Mouse (Mus musculus) intestine, embryonic 15.5 days (tissue): ENCODE measurements around the gene Tspyl3. TPM values are rescaled to one million over a fixed set of nuclear protein-coding genes. Genes with fewer than 3 reads are reported as not detected.

Experiments
- ATAC-seq: fragments of 200-750 bp; cut with Nextera tagmentation; 2 replicates; pipeline ENCODE4 v1.8.0; 2017; ENCODE audit warnings: moderate TSS enrichment, moderate library complexity
- H3K27ac ChIP-seq: fragments of 300-500 bp; sonication (generic); 2 replicates; pipeline ENCODE4 v1.5.1; 2015; ENCODE audit warnings: mild to moderate bottlenecking, inconsistent platforms
- H3K27me3 ChIP-seq: fragments of 300-500 bp; sonication (generic); replicated peaks from 2 replicates; pipeline ENCODE4 v1.6.1; 2015; ENCODE audit warnings: inconsistent platforms
- H3K36me3 ChIP-seq: fragments of 300-500 bp; sonication (generic); 2 replicates; pipeline ENCODE4 v1.6.1; 2015; ENCODE audit warnings: inconsistent platforms
- H3K4me1 ChIP-seq: fragments of 300-500 bp; sonication (generic); replicated peaks from 2 replicates; pipeline ENCODE4 v1.6.1; 2015; ENCODE audit warnings: inconsistent platforms
- H3K4me2 ChIP-seq: fragments of 300-500 bp; sonication (generic); replicated peaks from 2 replicates; pipeline ENCODE4 v1.6.1; 2015; ENCODE audit warnings: mild to moderate bottlenecking, inconsistent platforms
- H3K4me3 ChIP-seq: fragments of 300-500 bp; sonication (generic); replicated peaks from 2 replicates; pipeline ENCODE4 v1.5.1; 2015; ENCODE audit warnings: inconsistent platforms
- H3K9ac ChIP-seq: fragments of 300-500 bp; sonication (generic); 2 replicates; pipeline ENCODE4 v1.6.1; 2015; ENCODE audit warnings: inconsistent platforms
- H3K9me3 ChIP-seq: fragments of 300-500 bp; sonication (generic); 2 replicates; pipeline ENCODE4 v1.6.1; 2016; ENCODE audit warnings: inconsistent platforms
- WGBS: fragments of 180-500 bp; shearing (Covaris S2); methylation state at CpG from one replicate; pipeline ENCODE4 v1.1.7; 2015; 5-methylcytosine and 5-hydroxymethylcytosine counted together
- polyA plus RNA-seq: library from polyadenylated mRNA; unstranded; fragments of >200 nt; fragmentation: Nextera tagmentation; extraction: Ambion mirVana; gene quantifications from 2 replicates; pipeline ENCODE4 v1.2.1, GENCODE M21; 2015

The Tspyl3 gene
- polyA plus RNA-seq, 1 experiment from 2014 or later: 11.4 TPM

DNA sequence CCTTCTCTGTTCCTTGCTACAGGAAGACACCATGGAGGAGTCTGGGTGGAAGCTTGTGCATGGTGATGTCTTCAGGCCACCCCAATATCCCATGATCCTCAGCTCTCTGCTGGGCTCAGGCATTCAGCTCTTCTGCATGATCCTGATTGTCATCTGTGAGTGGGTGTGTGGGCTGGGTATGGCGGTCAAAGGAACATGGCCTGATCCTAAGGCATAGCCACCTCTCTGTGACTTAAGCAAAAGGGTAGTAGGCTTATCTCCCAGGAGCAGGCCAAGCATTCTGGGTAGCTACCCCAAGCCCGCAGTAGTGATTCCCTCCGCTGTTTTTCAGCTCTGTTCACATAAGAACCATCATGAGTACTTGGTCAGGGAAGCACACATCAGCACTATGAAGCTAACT is 31.0 kb downstream of the Tspyl3 start:
- Histone ChIP-seq H3K9ac (no peak overlapping the region), H3K4me2 (no peak overlapping the region), H3K36me3 (peaks cover 52% of the 10 kb centered on the region), H3K4me1 (no peaks in the 10 kb centered on the region), H3K4me3 (no peak overlapping the region), H3K9me3 (no peaks in the 10 kb centered on the region), H3K27ac (no peak overlapping the region), H3K27me3 (no peaks in the 10 kb centered on the region)
- WGBS: 98% methylated on average over 3 of the region's 3 CpGs
- no peak for ATAC-seq

DNA sequence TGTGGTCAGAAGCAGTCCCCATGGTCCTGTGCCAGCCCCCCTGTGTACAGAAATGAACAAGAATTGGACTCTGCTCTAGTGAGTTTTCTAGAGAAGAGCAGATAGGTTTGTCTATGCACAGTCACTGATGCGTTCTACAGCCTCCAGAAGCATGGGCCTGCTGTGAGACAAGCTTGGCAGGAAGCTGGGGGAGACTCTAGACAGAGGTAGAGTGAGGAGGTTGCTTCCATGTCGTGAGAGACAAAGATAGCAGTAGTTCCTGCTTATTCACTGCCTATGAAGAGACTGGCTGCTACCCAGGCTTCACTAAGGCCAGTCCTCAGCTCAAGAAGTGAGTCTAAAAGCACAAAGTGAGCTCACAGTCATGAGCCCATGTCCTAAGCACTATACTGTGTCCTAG is 34.0 kb downstream of the Tspyl3 start:
- no peaks in the 10 kb centered on the region for H3K27me3 ChIP-seq
- 87% methylated on average over 2 of the region's 2 CpGs for WGBS
- H3K9me3 ChIP-seq: no peaks in the 10 kb centered on the region
- no peak for ATAC-seq
- no peak overlapping the region for H3K9ac ChIP-seq
- H3K36me3 ChIP-seq: peaks cover 46% of the 10 kb centered on the region
- no peak overlapping the region for H3K27ac ChIP-seq
- H3K4me2 ChIP-seq: no peak overlapping the region
- no peaks in the 10 kb centered on the region for H3K4me1 ChIP-seq
- no peak overlapping the region for H3K4me3 ChIP-seq

DNA sequence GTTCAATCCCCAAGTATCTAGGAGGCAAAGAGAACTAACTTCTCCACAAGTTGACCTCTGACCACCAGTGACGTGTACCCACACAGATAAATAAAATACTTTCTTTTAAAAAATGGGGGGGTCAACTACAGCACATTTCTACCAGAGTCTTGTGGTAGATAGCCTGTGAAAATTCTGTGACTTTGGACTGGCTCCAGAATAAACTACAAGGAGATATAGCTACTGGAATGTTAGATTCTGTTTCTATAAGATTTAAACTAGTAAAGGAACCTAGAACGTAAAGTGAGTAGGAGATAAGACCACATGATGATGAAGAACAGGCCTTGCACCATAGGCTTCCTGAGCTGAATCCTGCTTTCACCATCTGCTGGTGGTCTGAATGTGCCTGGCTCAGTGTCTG is 37.4 kb downstream of the Tspyl3 start:
- WGBS: 75% methylated on average over 2 of the region's 2 CpGs
- H3K27ac ChIP-seq: no peak overlapping the region
- H3K4me3 ChIP-seq: no peak overlapping the region
- no peaks in the 10 kb centered on the region for H3K27me3 ChIP-seq
- no peaks in the 10 kb centered on the region for H3K9me3 ChIP-seq
- no peak overlapping the region for H3K4me2 ChIP-seq
- ATAC-seq: no peak
- no peaks in the 10 kb centered on the region for H3K4me1 ChIP-seq
- no peak overlapping the region for H3K9ac ChIP-seq
- peaks cover 32% of the 10 kb centered on the region for H3K36me3 ChIP-seq

DNA sequence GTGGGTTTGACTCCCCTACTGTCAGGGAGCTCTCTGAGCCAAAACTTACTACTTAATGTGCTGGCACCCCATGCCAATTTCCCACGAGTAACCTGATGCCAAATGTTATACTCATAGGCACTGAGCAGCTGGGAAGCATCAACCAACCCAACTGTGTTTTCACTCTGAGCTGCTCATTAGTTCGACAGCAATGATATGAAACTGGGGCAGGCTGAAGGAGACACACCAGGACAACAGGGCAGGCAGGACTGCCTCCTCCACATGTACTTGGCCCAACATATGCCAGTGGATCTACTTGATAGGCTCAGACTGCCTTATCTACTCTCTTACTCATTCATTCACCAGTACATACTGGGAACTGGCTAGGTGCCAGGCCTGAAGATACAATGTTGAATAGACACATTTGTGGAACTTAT is 39.1 kb downstream of the Tspyl3 start:
- H3K9me3 ChIP-seq: no peaks in the 10 kb centered on the region
- no peak for ATAC-seq
- no peak overlapping the region for H3K27ac ChIP-seq
- H3K4me3 ChIP-seq: no peak overlapping the region
- no peaks in the 10 kb centered on the region for H3K27me3 ChIP-seq
- H3K4me2 ChIP-seq: no peak overlapping the region
- peaks cover 30% of the 10 kb centered on the region for H3K36me3 ChIP-seq
- H3K4me1 ChIP-seq: no peaks in the 10 kb centered on the region
- WGBS: 67% methylated on average over 2 of the region's 2 CpGs
- H3K9ac ChIP-seq: no peak overlapping the region

DNA sequence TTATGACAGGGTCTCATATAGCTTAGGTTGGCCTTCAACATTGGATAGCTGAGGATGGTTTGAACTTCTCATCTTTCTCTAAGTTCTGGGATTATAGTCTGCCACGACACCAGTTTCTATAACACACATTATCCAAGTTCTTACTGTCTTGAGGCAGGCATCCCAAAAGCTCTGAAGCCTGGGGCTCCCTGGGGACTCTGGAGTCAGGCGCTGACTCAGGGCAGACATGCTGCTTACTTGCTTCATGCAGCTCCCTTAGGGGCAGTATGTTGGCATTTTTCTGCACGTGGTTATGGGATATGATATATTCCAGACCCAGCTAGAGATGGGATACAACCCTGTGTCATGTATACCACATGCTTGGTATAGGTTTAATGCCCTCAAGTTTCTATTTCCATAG is 45.3 kb downstream of the Tspyl3 start:
- no peaks in the 10 kb centered on the region for H3K9me3 ChIP-seq
- no peak for ATAC-seq

DNA sequence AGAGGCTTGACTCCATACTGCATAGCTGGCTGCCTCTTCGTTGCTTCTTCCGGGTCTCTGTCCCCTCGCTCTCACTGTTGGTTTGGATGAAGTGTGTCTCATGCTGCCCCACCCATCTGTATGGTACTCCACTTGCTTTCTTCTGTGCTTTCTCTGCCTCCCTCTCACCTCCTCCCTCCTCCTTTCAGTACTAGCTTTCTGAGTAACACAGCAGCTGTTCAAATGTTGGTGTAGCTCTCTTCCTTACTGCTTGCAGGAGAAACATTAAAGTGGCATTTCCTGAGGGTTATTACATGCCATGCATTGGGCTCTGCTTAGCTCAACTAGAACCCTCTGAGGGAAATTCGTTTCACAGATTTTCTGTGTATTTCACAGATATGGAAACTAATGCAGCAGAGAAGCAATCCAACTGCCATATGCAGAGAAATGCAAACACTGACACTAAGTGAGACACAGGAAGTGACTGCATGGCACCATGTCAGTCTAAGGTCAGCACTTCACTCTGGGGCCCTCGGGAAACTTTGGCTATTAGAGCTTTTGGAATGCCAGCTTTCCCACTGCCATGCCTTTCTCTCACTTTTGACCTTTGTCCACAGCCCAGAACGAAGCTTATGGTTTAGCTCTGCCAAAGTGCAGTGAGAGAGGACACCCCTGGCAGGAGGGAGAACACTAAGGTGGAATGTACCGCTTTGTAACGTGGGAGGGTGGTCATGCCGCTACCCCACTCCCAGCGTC is 45.9 kb downstream of the Tspyl3 start:
- no peaks in the 10 kb centered on the region for H3K27me3 ChIP-seq
- peaks cover 20% of the 10 kb centered on the region for H3K36me3 ChIP-seq
- no peak overlapping the region for H3K27ac ChIP-seq
- 78% methylated on average over 10 of the region's 10 CpGs for WGBS
- ATAC-seq: peak; percentile 23; the same call in 1 of the 2 replicates
- no peak overlapping the region for H3K4me3 ChIP-seq
- peaks cover 4% of the 10 kb centered on the region; the same call in 1 of the 2 replicates for H3K4me1 ChIP-seq
- H3K9me3 ChIP-seq: no peaks in the 10 kb centered on the region
- no peak overlapping the region for H3K4me2 ChIP-seq
- no peak overlapping the region for H3K9ac ChIP-seq

More for the DNA sequence above, 45.3 kb downstream of the Tspyl3 start:
- H3K27ac ChIP-seq: no peak overlapping the region
- 83% methylated on average over 3 of the region's 3 CpGs for WGBS
- H3K27me3 ChIP-seq: no peaks in the 10 kb centered on the region
- no peak overlapping the region for H3K9ac ChIP-seq
- H3K4me1 ChIP-seq: peaks cover 4% of the 10 kb centered on the region; the same call in 1 of the 2 replicates
- no peak overlapping the region for H3K4me3 ChIP-seq
- H3K4me2 ChIP-seq: no peak overlapping the region
- H3K36me3 ChIP-seq: peaks cover 20% of the 10 kb centered on the region

DNA sequence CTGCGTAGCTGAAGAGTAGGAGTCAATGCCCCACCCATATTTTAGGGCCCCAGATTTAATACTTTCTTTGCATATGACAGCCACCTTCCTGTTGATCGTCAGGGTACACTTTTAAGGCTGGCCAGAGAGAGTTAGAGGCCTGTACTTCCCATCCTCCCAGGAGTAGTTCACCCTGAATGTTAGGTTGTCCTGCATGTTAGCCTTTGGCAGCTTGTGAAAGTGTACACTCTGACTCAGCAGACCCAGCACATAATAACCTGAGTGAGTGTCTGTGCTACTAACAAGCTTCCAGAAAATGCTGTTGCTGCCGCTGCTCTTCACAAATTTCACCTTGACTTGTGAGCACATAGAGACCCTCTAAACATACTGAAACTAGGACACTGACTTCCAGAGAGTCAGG is 48.1 kb downstream of the Tspyl3 start:
- no peak overlapping the region for H3K4me2 ChIP-seq
- peaks cover 4% of the 10 kb centered on the region; the same call in 1 of the 2 replicates for H3K4me1 ChIP-seq
- no peak overlapping the region for H3K27ac ChIP-seq
- no peak overlapping the region for H3K9ac ChIP-seq
- ATAC-seq: no peak
- WGBS: 75% methylated on average over 3 of the region's 3 CpGs
- H3K4me3 ChIP-seq: no peak overlapping the region
- no peaks in the 10 kb centered on the region for H3K9me3 ChIP-seq
- peaks cover 11% of the 10 kb centered on the region for H3K36me3 ChIP-seq
- no peaks in the 10 kb centered on the region for H3K27me3 ChIP-seq

DNA sequence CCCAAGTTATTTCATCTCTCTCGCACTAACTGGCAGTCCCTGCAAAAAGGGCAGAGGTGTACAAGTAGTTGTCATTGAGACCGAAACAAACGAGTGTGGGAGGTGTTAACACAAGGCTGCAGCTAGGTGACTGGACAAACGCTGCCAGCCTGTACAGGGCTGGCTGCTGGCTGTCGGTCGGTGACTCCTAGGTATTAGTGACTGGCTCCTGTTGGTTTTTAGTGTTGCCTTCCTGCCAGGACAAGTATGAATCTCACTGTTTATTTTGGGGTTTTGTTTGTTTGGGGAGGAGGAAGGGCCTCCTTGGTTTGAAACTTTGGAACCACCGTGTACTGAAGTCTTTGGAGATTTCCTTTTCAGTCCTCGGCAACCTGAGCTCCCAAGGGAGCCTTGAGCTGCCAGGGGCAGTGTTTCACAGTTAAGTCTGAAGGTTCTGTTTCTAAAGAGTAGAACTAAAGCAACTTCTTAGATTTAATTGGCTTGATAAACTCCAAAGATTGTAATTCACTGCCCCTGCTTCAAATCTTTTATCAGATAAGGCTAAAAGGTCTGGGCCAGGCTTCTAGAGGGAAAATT is 49.2 kb downstream of the Tspyl3 start:
- no peak overlapping the region for H3K27ac ChIP-seq
- 61% methylated on average over 8 of the region's 8 CpGs for WGBS

More for the DNA sequence above, 49.2 kb downstream of the Tspyl3 start:
- Histone ChIP-seq H3K9ac (no peak overlapping the region), H3K4me3 (no peak overlapping the region), H3K4me2 (no peak overlapping the region), H3K36me3 (peaks cover 8% of the 10 kb centered on the region), H3K4me1 (peaks cover 4% of the 10 kb centered on the region; the same call in 1 of the 2 replicates), H3K9me3 (no peaks in the 10 kb centered on the region), H3K27me3 (no peaks in the 10 kb centered on the region)
- ATAC-seq: no peak

Other genes starting within 250 kb of the Tspyl3 start
- gene Pdrg1, start 210.0 kb downstream of the Tspyl3 start, polyA plus RNA-seq: 90.2 and 96.2 TPM in 2 replicates
- gene Xkr7, start 193.6 kb downstream of the Tspyl3 start, polyA plus RNA-seq: 0.10 TPM in 2 replicates
- 1.5 and 2.0 TPM in 2 replicates for gene Ccm2l, start 159.5 kb downstream of the Tspyl3 start, polyA plus RNA-seq
- gene Hck, start 117.0 kb downstream of the Tspyl3 start, polyA plus RNA-seq: 5.7 and 6.2 TPM in 2 replicates
- gene Tm9sf4, start 64.1 kb downstream of the Tspyl3 start, polyA plus RNA-seq: 82.5 and 84.9 TPM in 2 replicates
- 46.8 and 48.0 TPM in 2 replicates for gene Plagl2, start 16.0 kb upstream of the Tspyl3 start, polyA plus RNA-seq
- gene Pofut1, start 16.1 kb upstream of the Tspyl3 start, polyA plus RNA-seq: 11.7 and 12.1 TPM in 2 replicates
- 7.1 and 7.7 TPM in 2 replicates for gene Kif3b, start 66.0 kb upstream of the Tspyl3 start, polyA plus RNA-seq
- gene Asxl1, start 120.4 kb upstream of the Tspyl3 start, polyA plus RNA-seq: 12.4 and 13.5 TPM in 2 replicates